Mouse (Mus musculus): ENCODE measurements around the gene Afap1l2.

GRCm38 (mm10) chr19:56958011-56958410, 50.0 kb downstream of the Afap1l2 start:
- no peak for TF ChIP-seq CTCF (IDR thresholded peaks at IDR 0.05; ENCODE audit: low read depth)
- no peak for TF ChIP-seq EP300 (IDR thresholded peaks at IDR 0.05; ENCODE audit: low read depth)

All from heart, postnatal 0 days (tissue).